Mouse (Mus musculus): ENCODE results near the gene Zfp512b.

The Zfp512b gene

DNA sequence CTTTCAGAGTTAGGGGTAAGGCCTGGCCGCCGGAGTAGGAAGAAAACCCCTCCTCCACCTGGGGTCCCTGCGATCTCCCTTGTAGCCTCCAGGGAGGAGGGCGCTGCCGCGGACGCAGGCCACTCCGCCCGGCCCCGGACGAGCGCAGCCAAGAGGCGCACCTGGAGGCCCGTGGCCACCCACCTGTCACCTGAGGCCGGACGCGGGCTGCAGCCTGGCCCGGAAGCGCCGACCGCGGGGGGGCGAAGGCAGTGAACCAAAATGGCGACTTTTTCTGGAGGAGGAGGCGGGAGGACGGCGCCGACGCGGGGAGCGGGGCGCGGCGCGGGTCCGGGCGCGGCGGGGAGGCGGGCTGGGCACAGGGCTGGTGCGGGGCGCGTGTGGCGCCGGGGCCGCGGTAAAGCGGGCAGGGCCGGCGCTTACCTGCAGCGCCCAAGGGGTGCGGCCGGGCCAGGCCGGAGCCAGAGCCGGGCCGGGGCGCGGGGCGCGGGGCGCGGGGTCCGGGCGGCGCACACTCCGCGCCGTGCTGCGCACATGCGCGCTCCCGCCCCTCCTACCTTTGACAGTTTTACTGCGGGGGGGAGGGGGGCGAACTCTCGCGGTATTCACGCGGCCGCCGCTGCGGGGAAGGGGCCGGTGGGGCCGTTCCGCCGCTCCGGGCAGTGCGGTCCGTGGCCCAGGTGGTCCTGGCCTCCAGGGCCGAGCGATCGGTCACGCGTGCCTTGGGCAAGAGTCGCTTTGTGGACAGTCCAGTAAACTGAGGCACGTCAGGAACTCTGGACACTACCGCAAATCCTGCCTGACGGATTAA is at the start of gene Zfp512b:
Zfp512b (minus strand) TSS at position 573 of the 811 bp plus-strand sequence.
- peak; percentile 41 to 52 for DNase-seq (ENCODE audit: low read depth in 2 of 2, low spot score in 2 of 2)

DNA sequence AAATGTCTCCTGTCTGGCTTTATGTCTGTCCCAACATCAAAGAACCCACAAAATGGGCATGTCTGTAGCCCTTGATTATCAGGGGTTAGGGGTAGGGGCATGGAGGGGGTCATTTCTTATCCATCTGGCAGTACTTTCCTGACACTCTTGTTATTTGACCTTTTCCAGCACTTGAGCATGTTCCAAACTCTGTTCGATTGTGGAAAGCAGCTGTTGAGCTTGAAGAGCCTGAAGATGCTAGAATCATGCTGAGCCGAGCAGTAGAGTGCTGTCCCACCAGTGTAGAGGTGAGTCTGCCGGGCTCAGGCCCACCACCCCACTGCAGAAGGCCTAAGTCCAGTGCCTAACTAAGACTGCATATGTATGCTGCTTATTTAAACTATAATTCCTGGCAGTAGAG is 43.3 kb upstream of the Zfp512b start:
- DNase-seq (ENCODE audit: low read depth in 2 of 2, low spot score in 2 of 2), result no peak

- DNase-seq (ENCODE audit: low read depth in 2 of 2, low spot score in 2 of 2), result no peak
Observed at GRCm38 (mm10) chr2:181632624-181633023, 40.0 kb upstream of the Zfp512b start.

DNA sequence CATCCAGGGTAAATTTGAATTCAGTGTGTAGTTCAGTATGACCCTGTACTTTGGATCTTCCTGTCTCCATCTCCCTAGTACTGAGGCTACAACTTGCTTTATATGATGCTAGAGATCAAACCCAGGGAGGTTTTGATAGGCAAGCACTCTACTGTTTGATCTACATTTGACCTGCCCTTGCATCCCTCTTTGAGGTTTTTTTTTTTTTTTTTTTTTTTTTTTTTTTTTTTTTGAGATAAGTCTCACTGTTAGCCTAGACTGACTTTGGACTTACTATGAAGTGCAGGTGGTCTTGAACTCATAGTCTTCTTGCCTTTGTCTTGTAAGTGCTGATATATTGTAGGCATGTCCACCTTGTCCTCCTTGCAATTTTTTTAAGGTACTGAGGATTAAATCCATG is 35.9 kb upstream of the Zfp512b start:
- DNase-seq (ENCODE audit: low read depth in 2 of 2, low spot score in 2 of 2), result no peak

DNA sequence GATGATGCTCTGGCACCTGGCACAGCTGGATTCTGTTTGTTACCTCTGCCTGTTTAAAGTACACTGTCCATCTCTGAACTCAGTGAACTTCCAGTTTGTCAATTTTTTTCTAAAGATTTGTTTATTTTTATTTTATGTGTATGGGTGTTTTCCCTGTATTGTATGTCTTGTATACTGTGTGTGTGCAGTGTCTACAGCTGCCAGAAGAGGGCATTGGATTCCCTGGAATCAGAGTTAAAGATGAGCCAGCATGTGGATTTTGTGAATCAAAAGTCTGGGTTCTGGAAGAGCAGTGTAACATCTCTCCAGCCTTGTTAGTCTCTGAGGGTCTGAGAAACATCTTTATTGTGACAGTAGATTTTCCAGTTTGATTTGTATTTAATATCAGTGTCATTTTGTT is 30.8 kb upstream of the Zfp512b start:
- DNase-seq (ENCODE audit: low read depth in 2 of 2, low spot score in 2 of 2), result no peak

DNA sequence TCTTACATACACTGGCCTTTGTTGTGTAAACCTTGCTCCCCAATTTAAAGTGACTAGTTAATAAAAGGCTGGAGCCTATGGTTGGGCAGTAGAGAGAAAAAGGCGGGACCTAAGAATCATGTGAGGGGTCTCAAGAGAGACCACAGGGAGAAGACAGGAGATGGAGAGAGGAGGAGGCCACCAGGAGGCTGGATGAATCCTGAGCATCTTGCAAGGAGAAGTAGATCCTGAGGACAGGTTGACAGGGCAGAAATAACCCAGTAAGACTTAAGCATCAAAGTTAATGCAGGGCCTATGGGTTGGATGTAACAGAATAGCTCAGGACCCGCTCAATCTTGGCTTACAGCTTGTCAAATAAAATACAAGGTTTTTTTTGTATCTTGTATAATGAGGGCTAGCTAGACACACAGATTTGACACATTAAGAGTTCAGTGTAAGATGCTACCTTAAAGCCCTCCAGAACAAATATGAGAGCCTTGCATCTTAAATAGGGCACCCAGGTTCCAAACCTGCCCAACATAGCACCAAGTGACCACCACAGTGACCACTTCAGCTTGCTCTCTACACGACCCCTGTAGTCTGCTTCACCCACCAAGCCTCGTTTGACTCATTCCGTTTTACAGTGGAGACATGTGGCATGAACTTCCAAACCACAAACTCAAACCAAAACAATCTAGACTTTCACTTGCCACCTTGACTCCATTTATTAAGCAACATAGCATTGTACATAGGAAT is 26.3 kb upstream of the Zfp512b start:
- no peak for DNase-seq (ENCODE audit: low read depth in 2 of 2, low spot score in 2 of 2)

GRCm38 (mm10) chr2:181602367-181602766 is 9.8 kb upstream of the Zfp512b start:
- no peak for DNase-seq (ENCODE audit: low read depth in 2 of 2, low spot score in 2 of 2)

- no peak for DNase-seq (ENCODE audit: low read depth in 2 of 2, low spot score in 2 of 2)
Observed at GRCm38 (mm10) chr2:181601751-181602145, 9.1 kb upstream of the Zfp512b start.

DNA sequence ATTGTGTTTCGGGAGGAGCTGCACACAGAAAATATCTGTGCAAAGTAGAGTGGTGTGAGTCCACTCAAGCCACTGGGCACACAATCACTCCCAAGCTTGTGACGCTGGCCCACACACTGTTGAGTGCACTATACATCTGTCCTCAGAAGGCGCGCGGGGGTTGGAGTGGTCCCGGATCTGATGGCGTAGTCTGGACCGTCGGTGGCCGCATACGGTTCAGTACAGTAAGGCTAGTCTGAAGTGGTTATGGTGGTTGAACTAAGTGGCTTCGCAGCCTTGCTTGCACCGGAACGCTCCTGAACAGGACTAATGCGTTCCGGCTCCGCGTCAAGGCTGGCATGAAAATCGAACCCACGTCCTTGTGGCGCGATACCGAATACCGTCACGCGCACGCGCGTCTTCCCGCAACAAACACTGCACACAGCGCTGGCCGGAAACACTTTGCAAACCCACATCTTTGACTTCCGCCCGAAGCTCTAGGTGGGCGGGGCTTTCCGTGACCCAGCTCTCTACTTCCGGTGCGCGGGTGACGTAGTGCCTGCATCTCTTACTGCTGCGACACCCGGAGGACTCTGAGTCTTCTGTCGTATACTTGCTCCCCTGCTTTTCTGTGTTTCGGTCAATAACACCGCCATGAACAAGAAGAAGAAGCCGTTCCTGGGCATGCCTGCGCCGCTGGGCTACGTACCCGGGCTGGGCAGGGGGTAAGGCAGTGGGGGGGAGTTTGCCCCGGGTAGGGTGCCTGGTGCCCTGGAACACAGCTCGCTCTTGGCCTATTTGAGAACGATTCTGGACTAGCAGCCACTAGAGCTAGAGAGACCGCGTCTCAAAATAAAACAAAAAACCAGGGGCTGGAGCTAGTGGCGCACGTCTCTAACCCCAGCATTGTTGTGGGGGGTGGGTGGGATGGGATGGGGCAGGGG is 8.5 kb upstream of the Zfp512b start:
- DNase-seq (ENCODE audit: low read depth in 2 of 2, low spot score in 2 of 2), result peak; percentile 94 to 97

- DNase-seq (ENCODE audit: low read depth in 2 of 2, low spot score in 2 of 2), result no peak
Observed at GRCm38 (mm10) chr2:181600226-181600758, 7.7 kb upstream of the Zfp512b start.

DNA sequence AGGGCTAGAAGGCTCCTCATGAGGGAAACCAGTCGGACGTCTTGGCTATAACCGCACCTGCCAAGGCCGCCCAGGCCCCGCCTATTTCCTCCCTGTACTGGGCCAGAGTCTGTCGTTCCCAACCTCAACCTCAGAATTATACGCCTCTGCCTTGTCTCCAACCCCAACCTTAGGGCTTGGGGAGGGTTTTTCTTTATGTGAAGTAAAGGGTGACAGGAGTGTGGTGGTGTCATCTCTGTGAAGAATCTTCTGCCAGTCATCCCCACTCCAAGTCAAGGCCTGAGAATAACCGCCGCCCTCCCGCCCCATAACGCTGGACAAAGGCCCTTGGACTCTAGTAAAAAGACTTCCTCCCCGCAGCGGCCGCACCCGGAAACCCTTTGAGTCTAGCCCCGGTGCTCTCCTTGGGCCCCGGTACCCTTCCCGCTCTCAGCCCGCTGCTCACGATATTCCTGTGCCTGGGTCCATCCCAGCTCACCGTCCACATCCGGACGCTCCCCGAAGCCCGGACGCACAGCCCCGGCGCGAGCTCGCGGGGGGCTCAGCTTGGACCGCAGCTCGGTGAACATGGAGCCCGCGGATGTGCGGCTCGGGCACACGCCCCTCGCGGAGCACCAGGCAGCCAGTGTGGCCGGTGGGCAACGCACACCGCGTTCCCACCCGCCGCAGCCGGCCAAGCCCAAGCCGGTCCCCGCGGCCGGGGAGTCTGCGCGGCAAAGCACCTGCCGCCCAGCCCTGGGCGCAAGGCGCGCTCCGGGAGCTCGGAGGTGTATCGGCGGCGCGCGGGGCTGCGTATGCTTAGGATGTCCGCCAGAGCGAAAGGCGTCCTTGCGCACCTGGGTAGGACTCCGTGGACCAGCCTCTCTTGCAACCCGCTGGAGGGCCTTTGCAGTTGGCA is 6.1 kb upstream of the Zfp512b start, which contains the start of gene Samd10:
Samd10 (minus strand) TSS at position 759 of the 898 bp plus-strand sequence.
- DNase-seq (ENCODE audit: low read depth in 2 of 2, low spot score in 2 of 2), result peak; percentile 37 to 50

- DNase-seq (ENCODE audit: low read depth in 2 of 2, low spot score in 2 of 2), result no peak
Observed at GRCm38 (mm10) chr2:181597378-181598061, 4.9 kb upstream of the Zfp512b start.

DNA sequence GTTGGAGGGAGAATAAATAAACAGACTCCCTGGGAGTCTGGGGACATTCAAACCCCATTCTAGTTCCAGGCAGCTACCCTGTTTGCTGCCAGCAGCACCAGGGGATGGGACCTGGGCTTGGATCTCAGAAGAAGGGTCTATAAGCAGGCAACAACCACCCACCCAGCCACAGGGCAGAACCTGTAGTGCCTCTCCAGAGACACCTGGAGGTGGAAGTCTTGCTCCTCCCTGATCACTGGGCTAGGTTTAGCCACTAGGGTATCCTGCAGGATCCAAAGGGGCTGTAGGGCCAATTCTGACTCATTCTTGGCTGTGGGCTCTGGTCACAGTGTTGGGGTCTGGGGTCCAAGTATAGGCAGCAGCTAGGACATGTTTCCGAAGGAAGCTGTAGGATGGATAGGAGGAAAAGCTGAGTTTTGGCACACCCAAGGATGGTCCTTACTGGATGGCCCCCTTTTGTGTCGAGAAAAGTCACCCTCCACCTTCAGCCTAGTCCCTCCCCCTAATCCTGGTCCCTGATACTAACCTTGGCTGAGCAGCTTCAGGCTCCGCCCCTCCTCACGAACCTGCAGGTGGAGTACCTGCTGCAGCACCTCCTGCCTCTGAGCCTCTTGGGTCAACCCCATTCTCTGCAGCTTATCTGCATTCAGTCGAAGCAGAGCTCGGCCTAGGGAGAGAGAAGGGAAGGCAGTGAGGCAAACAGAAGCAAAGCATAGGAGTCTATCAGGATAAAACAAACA is 3.8 kb upstream of the Zfp512b start:
- DNase-seq (ENCODE audit: low read depth in 2 of 2, low spot score in 2 of 2), result no peak

DNA sequence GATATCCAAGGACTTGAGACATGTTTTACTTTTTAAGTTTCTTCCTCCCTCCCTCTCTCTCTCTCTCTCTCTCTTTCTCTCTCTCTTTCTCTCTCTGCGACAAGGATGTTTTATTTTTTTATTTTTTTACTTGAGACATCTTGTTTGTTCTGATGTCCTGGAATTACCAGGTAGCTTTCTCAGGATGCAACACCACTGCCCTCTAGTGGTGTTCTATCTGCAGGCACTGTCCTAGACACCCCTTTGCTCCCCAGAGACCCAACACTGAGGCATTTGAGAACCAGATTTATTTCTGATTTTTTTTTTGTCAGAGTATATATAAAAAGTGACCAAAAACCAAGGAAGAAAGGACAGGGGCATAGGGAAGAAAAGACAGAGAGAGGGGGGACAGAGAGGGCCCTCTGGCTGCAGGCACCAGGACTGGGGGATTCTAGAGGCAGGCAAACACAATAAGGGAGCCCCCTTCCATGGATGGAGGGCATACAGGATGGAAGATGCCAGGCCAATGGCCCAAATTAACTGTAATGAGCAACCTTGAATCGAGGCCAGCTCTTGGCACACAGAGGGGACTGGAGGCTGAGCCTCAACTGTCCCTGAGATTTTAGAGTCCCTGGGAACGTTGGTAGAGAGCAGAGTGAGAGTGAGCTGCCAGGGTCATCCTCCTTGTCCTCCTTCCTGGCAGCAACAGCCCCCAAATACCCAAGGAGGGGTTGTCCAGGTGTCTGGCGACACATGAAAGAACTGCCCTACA is 2.5 kb upstream of the Zfp512b start:
- DNase-seq (ENCODE audit: low read depth in 2 of 2, low spot score in 2 of 2), result peak in 1 of 2 experiments; percentile 47

DNA sequence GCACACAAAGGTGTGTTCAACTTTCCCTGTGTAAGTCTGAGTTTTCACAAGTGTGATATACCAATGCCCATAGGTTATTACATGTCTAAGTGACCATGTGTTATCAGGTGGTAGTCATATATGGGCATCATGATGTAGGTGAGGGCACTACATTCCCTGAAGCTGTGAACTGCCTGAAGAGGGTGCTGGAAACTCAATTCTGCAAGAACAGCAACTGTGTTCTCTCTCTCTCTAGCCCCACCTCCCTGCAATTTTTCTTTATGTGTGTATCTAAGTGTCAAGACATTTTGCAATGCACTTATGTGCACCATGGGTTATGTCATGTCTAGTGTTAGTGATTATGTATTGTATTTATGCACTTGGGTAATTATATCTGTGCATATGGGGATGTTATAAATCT is 1.3 kb upstream of the Zfp512b start:
- no peak for DNase-seq (ENCODE audit: low read depth in 2 of 2, low spot score in 2 of 2)

DNA sequence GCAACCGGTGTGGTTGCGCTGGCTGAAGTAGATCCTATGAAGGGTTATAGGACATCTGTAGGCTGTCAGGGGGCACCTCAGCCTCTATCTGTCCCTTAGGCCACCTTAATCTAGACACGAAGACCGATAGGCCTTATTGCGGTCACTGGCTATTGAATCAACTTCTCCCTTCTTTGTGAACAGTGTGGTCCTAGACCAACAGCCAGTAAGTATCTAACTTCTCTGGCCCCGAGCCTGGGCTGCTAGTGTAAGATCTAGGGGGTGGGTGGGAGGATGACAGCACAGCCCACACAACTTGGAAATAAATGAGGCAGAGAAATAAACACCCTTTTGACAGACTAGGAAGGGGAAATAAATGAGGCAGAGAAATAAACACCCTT is 429 bp upstream of the Zfp512b start:
- DNase-seq (ENCODE audit: low read depth in 2 of 2, low spot score in 2 of 2), result no peak

DNA sequence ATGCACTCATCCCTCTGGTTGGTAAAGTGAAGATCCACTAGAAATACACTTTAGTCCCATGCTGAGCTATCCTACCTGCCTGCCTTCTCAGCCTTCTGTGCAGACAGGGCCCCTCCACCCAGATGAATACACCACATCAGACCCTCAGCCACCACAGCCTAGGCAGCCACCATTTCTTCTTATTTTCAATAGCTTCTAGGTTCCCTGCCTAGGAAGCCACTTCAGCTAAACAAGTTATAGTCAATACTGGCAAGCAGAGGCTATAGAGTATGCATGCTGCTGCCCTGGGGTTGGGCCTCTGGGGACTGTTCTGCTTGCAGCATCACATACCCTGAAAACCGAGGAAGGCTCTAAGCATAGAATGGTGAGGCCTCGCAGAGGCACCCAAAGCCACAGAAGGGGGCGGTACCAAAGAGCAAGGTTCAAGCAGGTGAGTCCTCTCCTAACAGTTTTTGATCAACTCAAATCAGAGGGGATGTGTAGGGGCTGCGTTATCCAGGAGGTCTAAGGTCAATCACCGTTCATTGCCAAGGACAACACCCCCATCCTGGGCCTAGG is 996 bp downstream of the Zfp512b start, which contains the start of gene Prpf6:
Prpf6 (plus strand) TSS at position 341 of the 558 bp plus-strand sequence.
- peak in 1 of 2 experiments; percentile 28 for DNase-seq (ENCODE audit: low read depth in 2 of 2, low spot score in 2 of 2)

DNA sequence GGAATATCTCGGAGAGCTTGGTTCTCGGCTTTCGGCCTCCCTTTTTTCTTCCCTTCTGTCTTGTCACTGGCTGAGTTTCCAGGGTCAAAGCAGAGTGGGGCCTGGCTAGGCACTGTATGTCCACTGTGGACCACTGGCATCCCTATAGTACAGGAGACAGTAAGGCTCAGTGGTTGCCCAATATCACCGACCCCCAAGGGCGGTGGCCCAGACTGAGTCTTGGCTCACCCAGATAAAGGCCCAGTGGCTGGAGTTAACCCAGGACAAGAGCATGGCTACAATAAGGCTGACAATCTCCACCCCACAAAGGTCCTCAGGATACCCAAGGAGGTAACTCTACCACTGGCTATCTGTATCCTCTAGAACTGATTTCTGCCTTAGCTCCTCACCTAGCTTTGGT is 2.1 kb downstream of the Zfp512b start:
- DNase-seq (ENCODE audit: low read depth in 2 of 2, low spot score in 2 of 2), result no peak
